Mouse (Mus musculus) liver, embryonic 11.5 days (tissue): ENCODE measurements around the gene Gpx4. TPM values are rescaled to one million over a fixed set of nuclear protein-coding genes. Genes with fewer than 3 reads are reported as not detected.

Experiments
- ATAC-seq: fragments of 200-750 bp; cut with Nextera tagmentation; replicated peaks from 2 replicates; pipeline ENCODE4 v1.8.0; 2017; ENCODE audit warnings: moderate number of reproducible peaks, mild to moderate bottlenecking, moderate TSS enrichment, moderate library complexity; ENCODE audit not compliant: low FRiP score
- DNase-seq: peaks from one replicate; pipeline ENCODE4 v3.0.0-alpha.2; 2017; ENCODE audit warnings: low spot score
- H3K27ac ChIP-seq: fragments of 300-500 bp; sonication (generic); 2 replicates; pipeline ENCODE4 v1.5.1; 2014; ENCODE audit warnings: mild to moderate bottlenecking, low read depth, low read length, control low read depth
- H3K27me3 ChIP-seq: fragments of 300-500 bp; sonication (generic); replicated peaks from 2 replicates; pipeline ENCODE4 v1.6.1; 2014; ENCODE audit warnings: low read length, mixed read lengths; ENCODE audit not compliant: control insufficient read depth, insufficient read depth
- H3K36me3 ChIP-seq: fragments of 300-500 bp; sonication (generic); 2 replicates; pipeline ENCODE4 v1.6.1; 2014; ENCODE audit warnings: mild to moderate bottlenecking, low read length, moderate library complexity, mixed read lengths; ENCODE audit not compliant: control insufficient read depth, insufficient read depth
- H3K4me1 ChIP-seq: fragments of 300-500 bp; sonication (generic); replicated peaks from 2 replicates; pipeline ENCODE4 v1.6.1; 2014; ENCODE audit warnings: low read length, mixed read lengths; ENCODE audit not compliant: control insufficient read depth, insufficient read depth
- H3K4me2 ChIP-seq: fragments of 300-500 bp; sonication (generic); 2 replicates; pipeline ENCODE4 v1.6.1; 2014; ENCODE audit warnings: mild to moderate bottlenecking, control low read depth, moderate library complexity
- H3K4me3 ChIP-seq: fragments of 300-500 bp; sonication (generic); 2 replicates; pipeline ENCODE4 v1.5.1; 2014; ENCODE audit warnings: low read depth, low read length, control low read depth
- H3K9ac ChIP-seq: fragments of 300-500 bp; sonication (generic); 2 replicates; pipeline ENCODE4 v1.6.1; 2014; ENCODE audit warnings: low read depth, low read length, control low read depth
- H3K9me3 ChIP-seq: fragments of 300-500 bp; sonication (generic); 2 replicates; pipeline ENCODE4 v1.6.1; 2016; ENCODE audit warnings: low read length, inconsistent platforms, mixed read lengths; ENCODE audit not compliant: control insufficient read depth
- WGBS: fragments of 180-500 bp; shearing (Covaris S2); extraction: QIAGEN DNeasy Blood & Tissue Kit; methylation state at CpG from one replicate; pipeline ENCODE4 v1.1.7; 2014; 5-methylcytosine and 5-hydroxymethylcytosine counted together
- polyA plus RNA-seq: library from polyadenylated mRNA; unstranded; fragments of >200 nt; fragmentation: Nextera tagmentation; extraction: Ambion mirVana; gene quantifications from 2 replicates; pipeline ENCODE4 v1.2.1, GENCODE M21; 2014

The Gpx4 gene
- polyA plus RNA-seq, 1 experiment from 2014 or later, result 762 TPM

DNA sequence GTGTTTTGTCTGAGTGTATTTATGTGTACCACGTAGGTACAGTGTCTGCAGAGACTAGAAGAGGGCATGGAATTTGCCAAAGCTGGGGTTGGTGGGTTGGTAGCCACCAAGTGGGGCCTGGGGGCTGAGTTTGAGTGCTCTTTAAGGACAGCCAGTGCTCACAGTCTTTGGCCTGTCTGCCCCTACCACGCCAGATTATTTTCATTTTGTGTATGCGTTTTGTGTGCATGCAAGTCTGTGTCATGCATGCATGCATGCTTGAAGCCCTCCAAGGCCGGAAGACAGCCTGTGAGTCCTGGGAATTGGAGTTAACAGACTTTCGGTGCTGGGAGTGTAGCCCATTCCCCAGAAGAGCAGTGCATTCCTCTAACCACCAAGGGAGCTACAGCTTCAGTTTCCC lies 8.4 kb downstream of the Gpx4 start:
- H3K4me2 ChIP-seq, result peak overlapping the region; percentile 96
- H3K4me3 ChIP-seq, result peak overlapping the region; percentile 98
- 80% methylated on average over 5 of the region's 5 CpGs for WGBS
- DNase-seq (no peak), ATAC-seq (no peak)
- H3K4me1 ChIP-seq, result peaks cover 36% of the 10 kb centered on the region
- H3K27ac ChIP-seq, result no peak overlapping the region; the same call in 1 of the 2 replicates
- peaks cover 36% of the 10 kb centered on the region for H3K36me3 ChIP-seq
- no peaks in the 10 kb centered on the region for H3K9me3 ChIP-seq
- H3K27me3 ChIP-seq, result no peaks in the 10 kb centered on the region
- H3K9ac ChIP-seq, result peak overlapping the region; percentile 99

GRCm38 (mm10) chr10:80055891-80056290 lies 8.9 kb downstream of the Gpx4 start:
- ATAC-seq, result no peak
- Histone ChIP-seq H3K4me1 (peaks cover 31% of the 10 kb centered on the region), H3K4me3 (peak overlapping the region; percentile 98; the same call in 1 of the 2 replicates), H3K9ac (peak overlapping the region; percentile 99), H3K27ac (no peak overlapping the region), H3K9me3 (no peaks in the 10 kb centered on the region), H3K4me2 (peak overlapping the region; percentile 96), H3K27me3 (no peaks in the 10 kb centered on the region), H3K36me3 (peaks cover 40% of the 10 kb centered on the region)
- WGBS, result 56% methylated on average over 9 of the region's 10 CpGs
- no peak for DNase-seq

DNA sequence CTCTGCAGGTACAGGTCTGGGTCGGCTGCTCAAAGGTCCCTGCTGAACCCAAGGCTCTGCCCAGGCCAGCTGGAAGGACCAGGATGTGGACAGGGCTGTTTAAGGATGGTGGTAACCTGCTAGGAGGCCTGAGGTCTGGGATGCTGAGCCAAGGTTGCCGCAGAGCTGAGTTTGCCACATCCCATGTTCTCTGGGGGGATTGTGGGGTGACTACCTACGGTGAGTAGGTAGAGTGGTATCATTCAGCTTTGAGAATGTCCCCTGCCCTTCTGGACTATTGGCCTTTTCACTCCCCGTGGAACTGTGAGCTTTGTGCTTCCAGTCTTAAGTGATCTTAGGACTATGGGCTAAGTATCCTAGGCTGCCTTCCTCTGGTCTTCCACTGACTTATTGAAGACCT lies 9.5 kb downstream of the Gpx4 start:
- Histone ChIP-seq H3K4me3 (0 out of 2 replicates have a peak overlapping the region, but pooled peaks have one; percentile 3), H3K9ac (no peak overlapping the region), H3K27me3 (no peaks in the 10 kb centered on the region), H3K4me2 (no peak overlapping the region), H3K4me1 (peaks cover 25% of the 10 kb centered on the region), H3K9me3 (no peaks in the 10 kb centered on the region), H3K27ac (no peak overlapping the region; the same call in 1 of the 2 replicates), H3K36me3 (peaks cover 40% of the 10 kb centered on the region)
- 89% methylated on average over 4 of the region's 4 CpGs for WGBS
- no peak for DNase-seq
- no peak for ATAC-seq

GRCm38 (mm10) chr10:80056976-80057682 lies 10.2 kb downstream of the Gpx4 start:
- Histone ChIP-seq H3K4me2 (no peak overlapping the region), H3K27ac (no peak overlapping the region; the same call in 1 of the 2 replicates), H3K4me1 (peaks cover 19% of the 10 kb centered on the region), H3K27me3 (no peaks in the 10 kb centered on the region), H3K9ac (no peak overlapping the region), H3K9me3 (no peaks in the 10 kb centered on the region), H3K36me3 (peaks cover 42% of the 10 kb centered on the region), H3K4me3 (no peak overlapping the region)
- DNase-seq (no peak), ATAC-seq (no peak)
- 92% methylated on average over 27 of the region's 27 CpGs for WGBS

GRCm38 (mm10) chr10:80057683-80058326 lies 10.8 kb downstream of the Gpx4 start:
- DNase-seq (no peak), ATAC-seq (no peak)
- H3K4me1 ChIP-seq, result peaks cover 13% of the 10 kb centered on the region
- H3K9me3 ChIP-seq, result no peaks in the 10 kb centered on the region
- no peaks in the 10 kb centered on the region for H3K27me3 ChIP-seq
- no peak overlapping the region for H3K27ac ChIP-seq
- H3K4me3 ChIP-seq, result no peak overlapping the region
- 85% methylated on average over 30 of the region's 30 CpGs for WGBS
- H3K4me2 ChIP-seq, result no peak overlapping the region
- H3K9ac ChIP-seq, result no peak overlapping the region
- H3K36me3 ChIP-seq, result peaks cover 48% of the 10 kb centered on the region

GRCm38 (mm10) chr10:80063104-80063503 lies 16.1 kb downstream of the Gpx4 start:
- Histone ChIP-seq H3K4me1 (no peaks in the 10 kb centered on the region), H3K27me3 (no peaks in the 10 kb centered on the region), H3K9me3 (no peaks in the 10 kb centered on the region), H3K4me3 (no peak overlapping the region), H3K36me3 (peaks cover 51% of the 10 kb centered on the region), H3K27ac (no peak overlapping the region), H3K4me2 (no peak overlapping the region), H3K9ac (no peak overlapping the region)
- WGBS, result 93% methylated on average over 5 of the region's 5 CpGs
- DNase-seq (no peak), ATAC-seq (no peak)

- DNase-seq, result no peak
- Histone ChIP-seq H3K36me3 (peaks cover 44% of the 10 kb centered on the region; the same call in 1 of the 2 replicates), H3K27me3 (no peaks in the 10 kb centered on the region), H3K27ac (no peak overlapping the region), H3K4me3 (no peak overlapping the region), H3K9me3 (no peaks in the 10 kb centered on the region), H3K9ac (no peak overlapping the region), H3K4me2 (no peak overlapping the region), H3K4me1 (no peaks in the 10 kb centered on the region)
- no peak for ATAC-seq
- 85% methylated on average over 23 of the region's 23 CpGs for WGBS
Measured at GRCm38 (mm10) chr10:80063877-80064650, 17.1 kb downstream of the Gpx4 start.

GRCm38 (mm10) chr10:80069251-80069650 lies 22.3 kb downstream of the Gpx4 start:
- ATAC-seq (no peak), DNase-seq (no peak)
- H3K36me3 ChIP-seq, result peaks cover 19% of the 10 kb centered on the region; the same call in 1 of the 2 replicates
- H3K27me3 ChIP-seq, result no peaks in the 10 kb centered on the region
- H3K4me2 ChIP-seq, result no peak overlapping the region
- H3K4me3 ChIP-seq, result no peak overlapping the region
- H3K27ac ChIP-seq, result no peak overlapping the region
- 93% methylated on average over 6 of the region's 7 CpGs for WGBS
- H3K9me3 ChIP-seq, result no peaks in the 10 kb centered on the region
- no peak overlapping the region for H3K9ac ChIP-seq
- peaks cover 23% of the 10 kb centered on the region for H3K4me1 ChIP-seq
